Mouse (Mus musculus) cerebral cortex, adult 2 months (tissue): Measurements from ENCODE around the gene 4930415O20Rik.

Source experiments
- WGBS: fragments of 180-500 bp; shearing (Covaris S2); methylation state at CpG from one replicate; pipeline ENCODE4 v1.1.7; 2018; 5-methylcytosine and 5-hydroxymethylcytosine counted together

4930415O20Rik gene

DNA sequence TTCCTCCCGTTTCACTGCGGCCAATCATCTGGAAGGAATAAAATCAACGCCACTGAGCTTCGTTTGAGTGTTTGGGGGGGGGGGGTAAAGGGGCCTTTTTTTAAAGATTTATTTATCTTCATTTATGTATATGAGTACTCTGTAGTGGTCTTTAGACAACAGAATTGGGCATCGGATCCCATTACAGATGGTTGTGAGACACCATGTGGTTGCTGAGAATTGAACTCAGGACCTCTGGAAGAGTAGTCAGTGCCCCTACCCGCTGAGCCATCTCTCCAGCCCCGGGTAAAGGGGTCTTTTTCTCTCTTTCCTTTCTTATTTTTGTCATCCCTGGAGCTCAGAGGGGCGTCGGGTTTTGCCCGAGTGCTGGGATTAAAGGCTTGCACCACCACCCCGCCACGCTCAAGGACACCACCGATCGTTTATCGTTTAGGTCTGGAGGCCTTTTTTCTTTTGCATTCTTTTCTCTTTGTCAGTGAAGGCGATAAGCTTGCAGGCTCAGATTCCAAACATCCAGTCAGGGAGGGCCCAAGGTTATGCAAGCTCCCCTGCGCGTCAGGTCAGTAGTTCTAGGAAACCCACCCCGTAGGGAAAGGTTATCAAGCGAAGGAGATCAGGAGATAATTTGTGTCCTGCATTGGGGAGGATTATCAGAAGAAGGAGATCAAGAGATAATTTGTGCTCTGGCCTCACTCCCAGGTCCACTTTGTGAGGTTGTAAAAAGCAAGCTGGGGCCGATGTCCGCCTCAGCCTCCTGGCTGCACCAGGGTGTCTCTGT is 2.4 kb upstream of the 4930415O20Rik start:
- 9% methylated on average over 22 of the region's 22 CpGs for WGBS

GRCm38 (mm10) chr15:98569216-98569615 is 1.6 kb upstream of the 4930415O20Rik start:
- 70% methylated on average over 7 of the region's 7 CpGs for WGBS

DNA sequence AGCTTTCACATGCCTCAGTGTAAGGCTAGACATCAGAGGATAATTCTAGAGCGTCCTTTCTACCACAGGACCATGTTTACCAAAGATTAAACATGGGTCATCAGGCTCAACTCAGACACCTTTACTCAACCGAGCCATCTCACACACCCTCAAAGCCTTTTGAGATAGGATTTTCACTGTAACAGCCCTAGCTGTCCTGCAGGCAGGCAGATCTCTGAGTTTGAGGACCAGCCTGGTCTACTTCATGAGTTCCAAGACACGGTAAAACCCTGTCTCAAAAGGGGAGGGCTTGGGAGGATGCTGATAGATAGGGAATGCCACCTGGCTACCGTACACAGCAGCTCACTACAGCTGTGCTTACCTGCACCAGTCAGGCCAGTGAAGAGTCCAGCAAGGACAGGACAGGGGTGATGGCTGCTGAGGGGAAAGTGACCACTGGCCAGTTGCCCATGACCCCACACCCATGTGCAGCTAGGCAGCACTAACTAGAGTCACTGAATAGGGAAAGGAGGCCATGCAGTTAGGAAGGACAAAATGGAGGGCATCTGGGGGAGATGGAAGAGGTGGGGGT is 924 bp upstream of the 4930415O20Rik start:
- WGBS: 91% methylated on average over 4 of the region's 4 CpGs

- WGBS: 80% methylated on average over 4 of the region's 4 CpGs
Measured at GRCm38 (mm10) chr15:98573293-98573692, 2.5 kb downstream of the 4930415O20Rik start.

DNA sequence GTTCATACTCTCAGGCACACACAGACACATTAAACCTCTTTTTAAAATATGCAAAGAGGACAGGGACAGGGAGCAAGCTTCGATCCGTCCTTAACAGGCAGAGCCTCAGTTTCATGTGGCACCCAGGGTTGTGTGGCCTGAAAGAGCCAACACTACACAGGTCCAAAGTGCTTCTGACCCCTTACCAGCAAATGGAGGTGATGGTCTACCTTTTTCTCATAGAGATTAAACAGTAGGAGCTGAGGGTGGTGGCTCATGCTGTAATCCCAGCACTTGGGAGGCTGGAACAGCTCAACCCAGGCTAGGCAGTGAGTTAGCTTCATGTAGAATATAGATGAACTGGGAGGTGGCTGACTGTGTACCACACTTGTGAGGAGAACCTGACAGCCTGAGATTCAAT is 8.5 kb downstream of the 4930415O20Rik start:
- 81% methylated on average over 2 of the region's 2 CpGs for WGBS

DNA sequence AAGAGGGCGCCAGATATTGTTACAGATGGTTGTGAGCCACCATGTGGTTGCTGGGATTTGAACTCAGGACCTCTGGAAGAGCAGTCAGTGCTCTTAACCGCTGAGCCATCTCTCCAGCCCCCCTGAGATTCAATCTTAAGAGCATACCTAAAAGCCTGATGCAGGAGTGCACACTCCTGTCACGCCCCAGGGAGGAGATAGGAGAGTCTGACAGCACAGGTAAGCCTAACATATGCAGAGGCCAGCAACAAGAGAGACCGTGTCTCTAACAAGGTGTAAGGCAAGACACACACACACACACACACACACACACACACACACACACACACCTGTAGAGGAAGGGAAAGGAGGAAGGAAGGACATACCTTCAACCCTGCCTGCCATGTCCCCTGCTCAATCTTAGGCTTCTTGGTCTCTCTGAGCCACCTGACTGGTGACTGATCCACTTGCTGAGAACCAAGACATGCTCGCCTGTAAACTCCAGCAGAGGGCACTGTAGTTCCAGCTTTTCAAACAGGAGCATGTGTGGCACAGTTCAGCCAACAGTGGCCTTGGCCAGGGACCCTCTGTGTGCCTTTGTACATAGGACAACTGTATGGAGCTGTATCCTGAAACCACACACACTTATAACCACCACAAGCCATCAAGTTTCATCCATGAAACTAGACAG is 9.1 kb downstream of the 4930415O20Rik start:
- 42% methylated on average over 5 of the region's 5 CpGs for WGBS

DNA sequence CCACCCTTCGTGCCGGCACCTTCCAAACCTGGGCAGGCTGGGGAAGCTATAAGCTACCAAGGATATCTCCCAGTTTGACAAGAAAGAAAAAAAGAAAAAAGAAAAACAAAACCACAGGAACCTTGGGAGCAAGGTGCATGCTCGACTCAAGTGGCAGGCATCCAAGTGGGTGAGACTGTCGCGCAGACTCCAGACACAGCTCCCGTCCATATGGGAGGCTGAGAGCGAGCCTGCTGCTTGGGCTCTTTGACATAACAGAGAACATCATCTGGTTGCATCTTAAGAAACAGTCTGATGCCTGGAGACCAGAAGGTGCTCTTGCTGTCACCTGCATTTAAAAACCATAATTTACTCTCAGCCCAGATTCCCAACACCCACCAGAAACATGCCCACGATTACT is 11.6 kb downstream of the 4930415O20Rik start:
- 44% methylated on average over 8 of the region's 8 CpGs for WGBS

- WGBS: 66% methylated on average over 8 of the region's 8 CpGs
Measured at GRCm38 (mm10) chr15:98582996-98583395, 12.2 kb downstream of the 4930415O20Rik start.

GRCm38 (mm10) chr15:98585421-98585820 is 14.6 kb downstream of the 4930415O20Rik start:
- 63% methylated on average over 7 of the region's 7 CpGs for WGBS

DNA sequence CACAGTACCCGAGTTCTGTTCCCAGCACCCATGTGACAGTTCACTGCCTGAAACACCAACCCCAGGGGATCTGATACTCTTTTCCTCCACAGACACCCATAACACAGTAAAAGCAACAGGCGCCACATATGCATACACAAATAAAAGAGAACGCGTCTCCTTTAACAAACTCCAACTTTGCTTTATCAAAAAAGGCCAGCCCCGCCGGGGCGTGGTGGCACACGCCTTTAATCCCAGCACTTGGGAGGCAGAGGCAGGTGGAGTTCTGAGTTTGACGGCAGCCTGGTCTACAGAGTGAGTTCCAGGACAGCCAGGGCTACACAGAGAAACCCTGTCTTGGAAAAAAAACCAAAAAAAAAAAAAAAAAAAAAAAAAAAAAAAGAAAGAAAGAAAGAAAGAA is 15.3 kb downstream of the 4930415O20Rik start:
- WGBS: 85% methylated on average over 9 of the region's 9 CpGs

DNA sequence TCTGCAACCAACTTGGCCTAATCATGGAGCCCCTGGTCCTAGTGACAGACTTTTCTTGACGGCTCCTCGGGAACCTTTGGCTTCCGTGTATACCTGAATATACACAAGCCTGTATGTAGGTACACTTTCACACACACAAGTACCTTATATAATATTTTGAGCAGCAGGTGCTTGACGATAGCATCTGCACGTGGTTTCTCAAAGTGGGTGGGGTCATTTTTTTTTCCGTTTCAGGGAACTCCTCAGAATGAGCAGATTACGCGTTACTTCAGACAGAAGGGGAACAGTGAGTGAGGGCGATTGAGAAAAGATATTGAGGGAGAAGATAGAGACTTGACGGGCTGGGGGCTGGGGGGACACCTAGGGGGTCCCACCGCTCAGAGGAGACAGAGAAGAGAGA is 16.9 kb downstream of the 4930415O20Rik start:
- 82% methylated on average over 11 of the region's 11 CpGs for WGBS

- 80% methylated on average over 7 of the region's 7 CpGs for WGBS
Measured at GRCm38 (mm10) chr15:98589640-98590336, 19.0 kb downstream of the 4930415O20Rik start.

DNA sequence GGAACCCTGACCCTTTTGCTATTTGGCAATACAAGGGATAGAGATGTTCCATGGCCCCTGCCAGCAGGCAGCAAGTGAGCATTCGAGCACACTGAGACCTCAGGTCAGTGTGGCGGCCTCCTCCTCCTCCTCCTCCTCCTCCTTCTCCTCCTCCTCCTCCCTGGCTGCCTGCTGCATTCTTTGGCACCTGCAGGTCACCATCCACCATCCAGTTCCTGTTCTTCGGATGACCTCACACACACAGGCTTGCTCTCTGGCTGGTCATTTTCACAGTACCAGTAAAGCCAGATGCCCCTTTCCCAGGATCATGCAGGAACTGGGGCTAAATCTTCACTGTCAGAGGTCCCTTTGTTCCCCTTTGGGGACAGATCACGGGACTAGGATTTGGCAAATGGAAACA is 20.6 kb downstream of the 4930415O20Rik start:
- 71% methylated on average over 4 of the region's 4 CpGs for WGBS

DNA sequence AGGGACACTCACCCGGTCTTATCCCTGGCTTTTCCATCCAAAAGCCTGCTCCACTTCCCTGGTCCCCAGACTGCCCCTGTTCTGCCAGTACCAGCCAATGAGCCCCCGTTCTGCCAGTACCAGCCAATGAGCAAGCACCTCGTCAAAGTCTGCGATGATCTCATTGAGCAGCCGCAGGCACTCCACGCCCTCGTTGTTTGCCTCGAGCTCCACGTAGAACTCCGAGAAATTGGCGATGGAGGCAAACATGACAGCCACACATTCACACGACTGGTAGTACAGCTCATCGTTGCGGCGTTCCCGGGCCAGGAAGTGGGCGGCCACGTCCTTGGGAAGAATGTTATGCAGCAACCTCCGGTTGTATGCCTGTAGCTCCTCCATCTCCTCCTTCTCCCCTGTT is 23.4 kb downstream of the 4930415O20Rik start:
- 67% methylated on average over 19 of the region's 19 CpGs for WGBS

GRCm38 (mm10) chr15:98595049-98595448 is 24.2 kb downstream of the 4930415O20Rik start:
- WGBS: 90% methylated on average over 5 of the region's 5 CpGs

DNA sequence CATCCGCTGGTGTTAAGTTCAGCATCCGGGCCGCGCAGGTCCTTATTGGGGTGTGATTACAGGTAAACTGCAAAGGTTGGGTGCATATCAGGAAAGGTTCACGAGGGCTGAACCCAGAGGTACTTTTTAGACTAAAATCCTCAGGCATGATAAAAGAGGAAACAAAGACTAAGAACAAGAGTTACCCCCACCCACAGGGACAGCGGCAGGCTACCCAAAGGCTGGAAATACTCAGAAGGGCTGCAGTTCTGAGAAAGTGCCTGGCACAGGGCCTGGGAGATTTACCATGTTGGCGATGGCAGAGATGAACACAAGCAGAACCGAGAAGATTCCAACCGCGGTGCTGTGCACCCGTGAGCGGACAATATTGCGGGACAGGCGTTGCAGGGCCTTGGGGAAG is 25.8 kb downstream of the 4930415O20Rik start:
- 91% methylated on average over 14 of the region's 14 CpGs for WGBS

DNA sequence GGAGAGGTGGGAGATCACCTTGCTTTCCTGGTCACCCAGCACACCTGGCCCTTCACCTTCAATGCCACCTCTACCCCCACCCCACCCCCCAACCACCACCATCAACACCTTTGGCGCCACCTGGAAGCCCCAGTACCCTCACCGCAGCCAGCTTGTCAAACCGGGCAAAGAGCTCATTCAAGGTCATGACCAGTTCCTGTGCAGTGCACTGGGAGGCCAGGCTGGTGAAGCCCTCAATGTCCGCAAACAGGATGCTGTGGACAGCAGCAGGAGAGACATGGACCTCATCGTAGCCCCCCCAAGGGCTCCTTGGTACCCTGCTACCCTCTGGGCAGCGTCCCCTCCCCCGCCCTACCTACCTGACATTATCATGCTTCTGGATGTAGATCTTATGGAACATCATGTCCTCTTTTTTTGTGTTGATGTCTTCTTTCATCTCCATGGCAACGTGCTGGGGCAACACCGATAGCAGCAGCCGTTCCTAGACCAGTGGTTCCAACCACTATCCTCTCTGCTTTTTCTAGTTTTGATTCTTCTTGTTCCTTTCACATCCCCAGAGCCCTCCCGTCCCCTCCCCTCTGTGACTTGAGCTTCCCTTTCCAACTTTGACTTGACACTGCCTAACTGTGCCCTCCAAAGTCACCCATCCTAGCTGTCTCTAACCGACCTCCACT is 29.4 kb downstream of the 4930415O20Rik start:
- 75% methylated on average over 12 of the region's 12 CpGs for WGBS

DNA sequence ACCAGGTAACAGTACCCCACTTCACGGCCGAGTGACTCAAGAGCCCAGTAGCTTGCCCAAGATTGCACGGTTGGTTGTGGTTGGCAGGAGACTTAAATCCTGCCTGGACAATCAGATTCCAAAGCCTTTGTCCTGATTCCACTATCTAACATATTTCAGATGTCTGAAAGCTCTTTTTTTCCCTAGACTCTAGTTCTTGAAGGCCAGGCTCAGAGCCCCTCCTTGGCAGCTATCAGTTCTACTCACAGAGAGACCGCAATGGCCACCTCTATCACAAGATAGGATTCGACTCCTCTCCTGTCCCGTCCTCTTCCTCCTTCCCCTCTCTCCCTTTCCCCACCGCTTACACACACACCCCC is 31.0 kb downstream of the 4930415O20Rik start:
- WGBS: 72% methylated on average over 7 of the region's 7 CpGs

DNA sequence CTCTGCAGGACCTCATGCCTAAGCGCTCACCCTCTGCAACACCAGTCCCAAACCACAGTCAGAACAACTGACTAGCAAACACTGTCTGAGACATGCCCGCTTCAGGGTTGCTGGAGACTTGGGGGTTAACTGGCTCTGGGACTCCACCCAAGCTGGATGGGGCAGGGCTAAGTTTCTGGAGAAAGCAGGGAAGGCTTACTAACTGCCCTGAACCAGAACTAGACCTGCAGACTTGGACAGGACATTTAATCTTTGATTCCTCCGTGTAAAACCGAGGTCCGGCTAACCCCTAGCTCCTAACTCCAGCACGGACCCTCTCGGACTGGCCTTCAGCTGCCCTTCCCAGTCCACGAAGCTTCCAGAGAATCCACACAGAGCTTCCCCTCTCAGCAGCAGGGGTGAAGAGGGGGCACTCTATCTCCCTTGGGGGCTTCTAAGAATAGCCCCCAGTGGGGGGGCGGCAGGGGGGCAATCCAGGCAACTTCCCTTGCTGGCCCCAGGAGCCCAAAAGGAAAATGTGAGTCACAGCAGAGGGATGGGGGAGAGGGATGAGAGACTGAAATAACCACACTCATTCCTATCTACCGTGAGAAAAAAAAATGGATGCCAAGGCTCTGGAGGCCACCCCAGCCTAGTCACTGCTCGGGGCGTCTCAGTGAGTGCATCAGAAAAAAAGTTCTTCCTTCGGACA is 31.5 kb downstream of the 4930415O20Rik start:
- WGBS: 45% methylated on average over 13 of the region's 13 CpGs

DNA sequence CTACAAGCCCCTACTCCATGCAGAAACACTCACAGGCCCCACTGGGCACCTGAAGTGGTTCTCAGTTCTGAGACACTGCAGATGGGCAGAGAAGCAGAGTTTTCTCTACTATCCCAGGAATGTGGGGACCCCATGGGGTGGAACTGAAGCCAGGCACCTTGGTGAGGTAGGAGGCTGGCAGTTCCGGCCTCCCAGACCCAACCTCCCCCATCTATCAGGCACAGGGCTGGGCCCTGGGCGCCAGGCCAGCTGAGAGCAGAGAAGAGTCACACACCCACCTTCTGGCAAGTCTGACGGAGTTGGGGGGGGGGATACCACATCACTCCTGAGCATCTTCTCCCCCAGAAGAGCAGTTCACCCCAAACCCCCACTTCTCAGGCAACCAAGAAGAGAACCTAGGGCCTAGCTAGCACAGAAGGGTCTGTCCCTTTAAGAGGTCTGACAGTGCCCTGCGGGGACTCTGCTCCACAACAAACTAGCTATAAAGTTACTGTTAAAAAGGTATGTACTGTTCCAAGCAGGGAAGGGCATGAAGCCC is 32.2 kb downstream of the 4930415O20Rik start:
- WGBS: 45% methylated on average over 4 of the region's 4 CpGs

DNA sequence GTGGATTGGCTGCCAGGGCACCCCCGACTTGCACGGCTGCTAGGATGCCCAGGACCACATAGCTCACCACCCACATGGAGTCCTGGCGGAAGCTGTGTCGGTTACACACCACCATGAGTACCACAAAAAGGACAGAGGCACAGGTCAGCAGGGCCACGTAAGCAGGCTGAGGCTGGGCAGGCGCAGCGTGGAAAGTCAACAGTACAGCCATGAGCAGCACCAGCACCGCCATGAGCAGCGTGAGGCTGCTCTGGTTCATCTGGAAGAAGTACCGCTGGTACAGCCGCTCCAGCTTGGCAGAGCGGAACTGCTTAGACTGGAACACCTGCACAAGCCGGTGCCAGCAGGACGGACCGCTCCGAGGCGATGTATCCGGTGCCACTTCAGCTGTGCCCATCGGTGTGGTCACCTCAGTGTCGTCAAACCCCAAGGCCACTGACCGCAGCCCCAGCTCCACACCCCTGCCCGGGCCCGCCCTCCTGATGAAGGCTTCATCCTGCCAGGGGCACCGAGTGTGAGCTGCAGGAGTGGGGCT is 33.3 kb downstream of the 4930415O20Rik start:
- 92% methylated on average over 24 of the region's 24 CpGs for WGBS
